Mouse (Mus musculus) E14TG2a.4 (cell line): ENCODE results near the gene Eri3.

Source experiments
- H3K27me3 ChIP-seq: 2 replicates; pipeline ENCODE4 v1.6.1; 2014; ENCODE audit warnings: low read length, control low read depth; ENCODE audit not compliant: insufficient read depth
- H3K36me3 ChIP-seq: 2 replicates; pipeline ENCODE4 v1.6.1; 2014; ENCODE audit warnings: low read length, control low read depth; ENCODE audit not compliant: insufficient read depth
- H3K4me1 ChIP-seq: replicated peaks from 2 replicates; pipeline ENCODE4 v1.6.1; 2014; ENCODE audit warnings: low read depth, low read length, control low read depth
- H3K4me3 ChIP-seq: replicated peaks from 2 replicates; pipeline ENCODE4 v1.5.1; 2014; ENCODE audit warnings: mild to moderate bottlenecking, low read length
- H3K9me3 ChIP-seq: 2 replicates; pipeline ENCODE4 v1.6.1; 2014; ENCODE audit warnings: low read length, control low read depth
- CTCF ChIP-seq: conservative IDR thresholded peaks from 2 replicates; pipeline ENCODE4 v1.5.1; 2014; ENCODE audit warnings: low read length
- NANOG ChIP-seq: IDR thresholded peaks from 2 replicates; pipeline ENCODE4 v1.6.1; 2014; ENCODE audit warnings: borderline replicate concordance, low read length, mixed read lengths
- POU5F1 ChIP-seq: IDR thresholded peaks from 2 replicates; pipeline ENCODE4 v1.6.1; 2014; ENCODE audit warnings: low read length, borderline replicate concordance

Eri3 gene

GRCm38 (mm10) chr4:117550140-117550851 lies at the start of gene Eri3:
TSS of gene Eri3 (plus strand) at chr4:117550365.
- Histone ChIP-seq H3K9me3 (no peaks in the 10 kb centered on the region), H3K27me3 (peaks cover 20% of the 10 kb centered on the region; the same call in 1 of the 2 replicates), H3K4me1 (peaks cover 19% of the 10 kb centered on the region), H3K4me3 (peak within 1 kb of the TSS; percentile 94), H3K36me3 (peaks cover 13% of the 10 kb centered on the region; the same call in 1 of the 2 replicates)
- TF ChIP-seq CTCF (no peak), NANOG (no peak), POU5F1 (no peak)

GRCm38 (mm10) chr4:117518246-117518645 lies 31.9 kb upstream of the Eri3 start:
- no peaks in the 10 kb centered on the region for H3K36me3 ChIP-seq
- no peak for TF ChIP-seq CTCF
- TF ChIP-seq NANOG = no peak
- no peaks in the 10 kb centered on the region for H3K4me1 ChIP-seq
- H3K27me3 ChIP-seq = peaks cover 22% of the 10 kb centered on the region; the same call in 1 of the 2 replicates
- H3K9me3 ChIP-seq = no peaks in the 10 kb centered on the region
- H3K4me3 ChIP-seq = no peak overlapping the region

GRCm38 (mm10) chr4:117521350-117521749 lies 28.8 kb upstream of the Eri3 start:
- Histone ChIP-seq H3K4me3 (no peak overlapping the region), H3K9me3 (no peaks in the 10 kb centered on the region), H3K4me1 (no peaks in the 10 kb centered on the region), H3K27me3 (peaks cover 26% of the 10 kb centered on the region), H3K36me3 (no peaks in the 10 kb centered on the region)
- TF ChIP-seq CTCF (no peak), POU5F1 (no peak), NANOG (no peak)

GRCm38 (mm10) chr4:117525990-117526389 lies 24.2 kb upstream of the Eri3 start:
- Histone ChIP-seq H3K9me3 (no peaks in the 10 kb centered on the region), H3K27me3 (peaks cover 39% of the 10 kb centered on the region), H3K4me3 (no peak overlapping the region), H3K4me1 (peaks cover 5% of the 10 kb centered on the region; the same call in 1 of the 2 replicates), H3K36me3 (no peaks in the 10 kb centered on the region)
- no peak for TF ChIP-seq CTCF
- TF ChIP-seq NANOG = no peak
- TF ChIP-seq POU5F1 = no peak

- Histone ChIP-seq H3K4me1 (peaks cover 5% of the 10 kb centered on the region; the same call in 1 of the 2 replicates), H3K27me3 (peaks cover 41% of the 10 kb centered on the region), H3K4me3 (no peak overlapping the region), H3K36me3 (no peaks in the 10 kb centered on the region), H3K9me3 (no peaks in the 10 kb centered on the region)
- no peak for TF ChIP-seq NANOG
- TF ChIP-seq POU5F1 = no peak
- TF ChIP-seq CTCF = no peak
These were observed 22.9 kb upstream of the Eri3 start for GRCm38 (mm10) chr4:117527116-117527899.

GRCm38 (mm10) chr4:117527952-117528351 lies 22.2 kb upstream of the Eri3 start:
- no peaks in the 10 kb centered on the region for H3K9me3 ChIP-seq
- TF ChIP-seq NANOG = no peak
- TF ChIP-seq CTCF = peak; percentile 66
- H3K4me3 ChIP-seq = no peak overlapping the region
- H3K36me3 ChIP-seq = no peaks in the 10 kb centered on the region
- peaks cover 38% of the 10 kb centered on the region for H3K27me3 ChIP-seq
- peaks cover 5% of the 10 kb centered on the region; the same call in 1 of the 2 replicates for H3K4me1 ChIP-seq

GRCm38 (mm10) chr4:117529843-117530242 lies 20.3 kb upstream of the Eri3 start:
- Histone ChIP-seq H3K4me1 (peaks cover 5% of the 10 kb centered on the region; the same call in 1 of the 2 replicates), H3K4me3 (no peak overlapping the region), H3K36me3 (no peaks in the 10 kb centered on the region), H3K9me3 (no peaks in the 10 kb centered on the region), H3K27me3 (peaks cover 53% of the 10 kb centered on the region)
- TF ChIP-seq CTCF (no peak), POU5F1 (no peak), NANOG (no peak)

GRCm38 (mm10) chr4:117535496-117536200 lies 14.5 kb upstream of the Eri3 start:
- Histone ChIP-seq H3K4me3 (no peak overlapping the region), H3K4me1 (no peaks in the 10 kb centered on the region), H3K9me3 (no peaks in the 10 kb centered on the region), H3K27me3 (peaks cover 59% of the 10 kb centered on the region), H3K36me3 (no peaks in the 10 kb centered on the region)
- TF ChIP-seq POU5F1 (no peak), CTCF (no peak), NANOG (no peak)
